Mouse (Mus musculus): ENCODE data around the gene Lin37. TPM values are rescaled to one million over a fixed set of nuclear protein-coding genes. Genes with fewer than 3 reads are reported as not detected.

Gene Lin37
- polyA plus RNA-seq, 1 experiment from 2014 or later, result 44.2 TPM

DNA sequence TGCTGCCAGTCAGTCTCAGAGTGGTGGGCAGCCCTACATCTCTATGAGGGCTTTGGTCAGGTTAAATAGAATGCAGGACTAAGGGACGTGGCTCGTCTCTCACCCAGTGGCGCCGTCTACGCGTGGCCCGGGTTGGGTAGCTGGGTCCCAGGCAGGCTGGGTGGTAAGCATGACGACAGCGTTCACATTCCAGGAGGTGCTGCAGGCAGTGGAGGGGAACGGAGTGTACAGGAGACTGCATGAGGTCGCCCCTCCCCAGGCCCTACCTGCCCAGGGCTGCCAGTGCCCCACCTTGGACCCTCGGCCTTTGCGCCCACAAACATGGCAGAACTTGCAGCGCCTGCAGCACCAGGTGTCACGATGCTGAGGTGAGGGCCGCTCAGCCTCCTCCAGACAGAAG lies 21.9 kb upstream of the Lin37 start:
- Histone ChIP-seq H3K27ac (no peak overlapping the region), H3K4me1 (peaks cover 1% of the 10 kb centered on the region), H3K4me3 (no peak overlapping the region), H3K9ac (no peak overlapping the region), H3K36me3 (peaks cover 100% of the 10 kb centered on the region), H3K4me2 (replicated peaks) (no peak overlapping the region), H3K9me3 (no peaks in the 10 kb centered on the region), H3K27me3 (no peaks in the 10 kb centered on the region)
- ATAC-seq (ENCODE audit: low FRiP score, low read depth), result no peak
- WGBS, result 94% methylated on average over 16 of the region's 16 CpGs

DNA sequence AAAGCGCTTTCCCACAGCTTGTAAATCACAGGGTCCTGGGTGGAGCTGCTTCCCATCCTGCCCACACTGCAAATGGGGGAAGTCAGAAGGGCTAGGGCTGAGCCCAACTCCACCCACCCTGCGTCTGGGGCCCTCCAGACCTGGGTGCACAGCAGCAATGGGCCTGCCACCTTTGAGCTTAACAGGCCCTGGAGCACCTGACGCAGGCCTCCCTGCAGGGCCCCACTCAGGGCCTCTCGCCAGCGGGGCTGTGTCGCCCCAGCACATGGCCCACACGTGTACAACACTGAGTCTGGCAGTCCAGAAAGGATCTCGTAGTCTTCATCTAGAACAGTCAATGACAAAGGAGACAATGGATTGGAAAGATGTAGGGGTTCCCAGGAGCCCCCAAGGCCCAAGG lies 20.3 kb upstream of the Lin37 start:
- Histone ChIP-seq H3K4me3 (no peak overlapping the region), H3K4me1 (no peaks in the 10 kb centered on the region), H3K9ac (no peak overlapping the region), H3K9me3 (no peaks in the 10 kb centered on the region), H3K36me3 (peaks cover 100% of the 10 kb centered on the region), H3K4me2 (replicated peaks) (no peak overlapping the region), H3K27me3 (no peaks in the 10 kb centered on the region), H3K27ac (no peak overlapping the region)
- no peak for ATAC-seq (ENCODE audit: low FRiP score, low read depth)
- 92% methylated on average over 8 of the region's 8 CpGs for WGBS

DNA sequence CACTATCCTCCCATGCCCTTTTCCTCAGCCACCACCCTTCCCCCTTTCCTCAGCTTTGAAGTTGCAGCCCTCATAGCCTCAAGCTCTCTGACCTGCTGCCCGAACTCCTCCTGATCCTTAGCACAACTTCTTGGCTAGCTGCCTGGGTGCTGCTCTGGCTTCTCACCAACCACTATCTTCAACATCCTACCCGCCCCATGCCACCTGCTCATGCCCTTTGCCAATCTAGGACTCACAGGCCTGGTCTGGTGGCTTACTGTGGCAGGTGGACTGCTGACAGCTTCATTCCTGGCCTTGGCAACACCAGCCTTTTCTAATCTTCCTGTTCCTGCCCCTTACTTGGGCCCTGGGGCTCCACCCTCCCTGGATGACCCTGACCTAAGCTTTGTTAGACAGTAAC lies 13.3 kb upstream of the Lin37 start:
- Histone ChIP-seq H3K4me2 (replicated peaks) (no peak overlapping the region), H3K27ac (no peak overlapping the region), H3K4me3 (no peak overlapping the region), H3K9ac (no peak overlapping the region), H3K27me3 (no peaks in the 10 kb centered on the region), H3K36me3 (peaks cover 97% of the 10 kb centered on the region), H3K9me3 (no peaks in the 10 kb centered on the region), H3K4me1 (no peaks in the 10 kb centered on the region)
- 87% methylated on average over 2 of the region's 2 CpGs for WGBS
- no peak for ATAC-seq (ENCODE audit: low FRiP score, low read depth)

DNA sequence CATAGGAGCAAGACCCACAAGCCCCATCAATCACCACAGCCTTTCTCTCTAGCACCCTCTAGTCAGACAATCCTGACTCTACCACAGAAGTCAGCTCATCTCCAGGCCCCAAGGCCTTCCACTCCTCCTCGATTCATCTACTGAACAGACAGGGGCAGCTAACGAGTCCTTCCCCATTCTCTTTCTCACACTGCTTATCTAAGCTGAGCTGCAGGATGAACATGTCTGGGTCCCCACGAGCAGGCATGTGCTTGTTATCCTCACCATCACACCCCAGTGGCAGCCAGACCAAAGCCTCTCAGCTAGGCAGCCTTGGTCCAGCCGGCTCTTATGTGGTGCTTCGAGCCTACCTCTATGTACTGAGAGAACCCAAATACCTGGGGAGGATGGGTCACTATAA lies 12.8 kb upstream of the Lin37 start:
- Histone ChIP-seq H3K27me3 (no peaks in the 10 kb centered on the region), H3K4me1 (no peaks in the 10 kb centered on the region), H3K4me3 (no peak overlapping the region), H3K4me2 (replicated peaks) (no peak overlapping the region), H3K27ac (no peak overlapping the region), H3K9ac (no peak overlapping the region), H3K36me3 (peaks cover 95% of the 10 kb centered on the region), H3K9me3 (no peaks in the 10 kb centered on the region)
- 91% methylated on average over 5 of the region's 5 CpGs for WGBS
- ATAC-seq (ENCODE audit: low FRiP score, low read depth), result no peak

DNA sequence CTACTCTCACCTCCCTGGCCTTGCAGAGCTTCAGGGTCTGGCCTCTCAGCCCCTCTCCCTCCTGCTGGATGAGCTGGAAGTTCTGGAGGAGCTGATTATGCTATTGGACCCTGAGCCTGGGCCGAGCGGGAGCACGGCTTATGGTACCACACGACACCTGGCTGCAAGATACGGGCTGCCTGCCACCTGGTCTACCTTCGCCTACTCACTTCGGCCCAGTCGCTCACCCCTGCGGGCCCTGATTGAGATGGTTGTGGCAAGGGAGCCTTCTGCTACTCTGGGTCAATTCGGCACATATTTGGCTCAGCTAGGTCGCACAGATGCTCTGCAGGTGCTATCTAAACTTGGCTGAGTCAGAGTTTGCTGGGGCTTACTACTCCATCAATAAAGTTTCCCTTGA lies 7.9 kb upstream of the Lin37 start:
- 91% methylated on average over 11 of the region's 11 CpGs for WGBS
- no peak for ATAC-seq (ENCODE audit: low FRiP score, low read depth)
- H3K36me3 ChIP-seq, result peaks cover 70% of the 10 kb centered on the region

DNA sequence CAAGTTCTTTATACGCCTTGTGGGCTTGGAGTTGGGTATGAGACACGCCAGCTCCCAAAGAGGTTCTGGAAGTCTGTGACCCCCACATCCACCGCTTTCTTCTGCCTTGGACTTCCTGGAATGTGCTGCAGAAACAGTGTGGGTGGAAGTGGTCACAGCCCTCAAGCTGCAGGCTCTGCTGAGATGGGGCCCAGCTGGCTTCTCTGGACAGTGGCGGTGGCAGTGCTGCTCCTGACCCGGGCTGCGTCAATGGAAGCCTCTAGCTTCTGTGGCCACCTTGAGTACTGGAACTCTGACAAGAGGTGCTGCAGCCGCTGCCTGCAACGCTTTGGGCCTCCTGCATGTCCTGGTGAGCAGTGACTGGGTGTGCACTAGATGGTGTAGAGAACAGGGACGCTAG lies 6.4 kb upstream of the Lin37 start:
- peaks cover 58% of the 10 kb centered on the region for H3K36me3 ChIP-seq
- WGBS, result 93% methylated on average over 9 of the region's 9 CpGs

More for the DNA sequence above, 7.9 kb upstream of the Lin37 start:
- Histone ChIP-seq H3K9ac (no peak overlapping the region), H3K4me3 (no peak overlapping the region), H3K27me3 (no peaks in the 10 kb centered on the region), H3K4me1 (peaks cover 7% of the 10 kb centered on the region), H3K4me2 (replicated peaks) (no peak overlapping the region), H3K27ac (no peak overlapping the region), H3K9me3 (no peaks in the 10 kb centered on the region)

DNA sequence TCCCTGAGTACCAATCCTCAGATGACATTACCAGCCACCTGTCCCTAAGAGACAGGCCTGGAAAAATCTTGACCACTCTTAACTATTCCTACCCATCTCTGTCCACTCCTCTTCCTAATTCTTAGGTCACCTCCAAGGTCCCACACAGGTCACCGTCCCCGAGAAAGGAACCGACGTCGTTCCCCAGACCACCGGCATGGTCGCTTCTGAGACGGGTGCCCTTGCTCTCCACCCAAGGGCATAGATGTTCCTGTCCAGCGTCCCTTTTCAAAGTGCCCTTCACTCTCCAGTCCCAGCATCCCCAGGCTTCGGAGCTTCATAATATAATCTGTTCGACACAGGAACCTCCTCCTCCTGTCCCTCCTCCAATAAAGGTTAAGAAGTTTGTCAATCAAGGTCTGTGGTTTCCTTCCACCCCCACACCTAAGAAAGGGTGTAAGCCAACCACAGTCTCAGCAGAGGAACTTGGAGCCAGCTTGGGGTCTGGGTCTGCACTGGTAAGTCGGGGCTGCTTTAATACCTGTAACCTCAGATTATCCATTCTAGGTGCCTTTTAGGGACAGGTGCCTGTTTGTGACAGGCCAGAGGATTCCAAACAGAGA lies 5.4 kb upstream of the Lin37 start, which contains the start of gene Igflr1:
TSS of gene Igflr1 (plus strand) at position 458 of the 602 bp plus-strand sequence.
- Histone ChIP-seq H3K4me1 (peaks cover 19% of the 10 kb centered on the region), H3K27ac (no peak within 1 kb of the TSS; the same call in 1 of the 2 replicates), H3K9me3 (no peaks in the 10 kb centered on the region), H3K4me2 (replicated peaks) (peak within 1 kb of the TSS; percentile 82), H3K36me3 (peaks cover 48% of the 10 kb centered on the region), H3K27me3 (no peaks in the 10 kb centered on the region), H3K9ac (no peak within 1 kb of the TSS), H3K4me3 (peak within 1 kb of the TSS; percentile 74; the same call in 1 of the 2 replicates)
- WGBS, result 96% methylated on average over 12 of the region's 12 CpGs
- no peak for ATAC-seq (ENCODE audit: low FRiP score, low read depth)

More for the DNA sequence above, 6.4 kb upstream of the Lin37 start:
- H3K9me3 ChIP-seq, result no peaks in the 10 kb centered on the region
- H3K4me3 ChIP-seq, result no peak overlapping the region
- H3K4me1 ChIP-seq, result peaks cover 16% of the 10 kb centered on the region
- H3K9ac ChIP-seq, result no peak overlapping the region
- ATAC-seq (ENCODE audit: low FRiP score, low read depth), result no peak
- H3K4me2 ChIP-seq (replicated peaks), result no peak overlapping the region
- H3K27me3 ChIP-seq, result no peaks in the 10 kb centered on the region
- no peak overlapping the region for H3K27ac ChIP-seq

DNA sequence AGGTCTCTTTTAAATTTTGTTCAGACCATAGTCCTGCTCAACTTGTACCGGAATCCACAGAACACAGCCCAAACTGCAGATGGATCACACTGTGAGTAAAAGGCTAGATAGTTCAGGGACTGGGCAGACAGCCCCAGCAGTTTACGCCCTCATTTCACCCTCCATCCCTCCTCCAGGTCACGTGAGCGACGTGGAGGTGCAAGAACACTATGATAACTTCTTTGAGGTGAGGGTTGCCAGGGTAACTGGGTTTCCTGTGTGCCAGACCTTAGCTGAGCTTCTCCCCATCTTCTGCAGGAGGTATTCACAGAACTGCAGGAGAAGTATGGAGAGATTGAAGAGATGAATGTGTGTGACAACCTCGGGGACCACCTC lies 4.3 kb upstream of the Lin37 start:
- WGBS, result 20% methylated on average over 6 of the region's 6 CpGs
- Histone ChIP-seq H3K4me2 (replicated peaks) (peak overlapping the region; percentile 82), H3K4me3 (peak overlapping the region; percentile 74), H3K27ac (peak overlapping the region; percentile 97; the same call in 1 of the 2 replicates), H3K27me3 (no peaks in the 10 kb centered on the region), H3K9ac (peak overlapping the region; percentile 81), H3K4me1 (peaks cover 25% of the 10 kb centered on the region), H3K9me3 (no peaks in the 10 kb centered on the region), H3K36me3 (peaks cover 36% of the 10 kb centered on the region)
- ATAC-seq (ENCODE audit: low FRiP score, low read depth), result no peak

DNA sequence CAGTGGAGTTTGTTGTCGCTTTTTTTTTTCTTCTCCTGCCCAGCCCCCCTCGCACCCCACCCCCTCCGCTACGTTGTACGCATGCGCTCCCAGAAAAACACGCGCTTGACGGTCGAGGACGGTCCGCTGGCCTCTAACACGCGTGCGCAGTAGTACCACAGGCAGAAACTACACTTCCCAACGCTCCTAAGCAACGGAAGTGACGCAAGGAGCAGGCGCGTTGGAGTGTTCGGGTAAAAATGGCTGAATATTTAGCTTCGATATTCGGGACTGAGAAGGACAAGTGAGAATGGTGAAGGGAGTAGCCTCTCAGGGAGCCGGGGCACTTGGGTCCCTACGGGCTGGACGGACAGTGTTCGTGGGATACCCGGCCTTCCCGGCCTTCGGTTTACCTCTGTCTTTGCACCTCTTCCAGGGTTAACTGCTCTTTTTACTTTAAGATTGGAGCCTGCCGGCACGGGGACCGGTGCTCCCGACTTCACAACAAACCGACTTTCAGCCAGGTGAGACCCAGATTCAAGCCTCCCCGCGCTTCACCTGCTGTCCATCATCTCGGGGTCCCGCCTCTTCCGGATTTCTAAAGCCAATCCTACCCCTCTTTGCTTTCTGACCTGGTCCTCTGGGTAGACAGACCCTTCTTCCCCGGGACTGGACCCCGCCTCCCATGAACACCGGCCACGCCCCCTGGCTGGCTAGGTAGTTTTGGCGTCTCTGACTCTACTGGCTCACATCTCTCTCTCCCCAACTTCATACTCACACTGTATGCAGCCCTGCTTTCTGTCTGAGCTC lies 3.7 kb upstream of the Lin37 start, which contains the start of the genes U2af1l4, Gm49396 and Psenen:
TSS of gene U2af1l4 (plus strand) at position 185 of the 789 bp plus-strand sequence.
TSS of gene Gm49396 (plus strand) at position 228 of the 789 bp plus-strand sequence.
TSS of gene Psenen (minus strand) at position 511 of the 789 bp plus-strand sequence.
- Histone ChIP-seq H3K4me3 (peak within 1 kb of the TSS; percentile 74), H3K27ac (peak within 1 kb of the TSS; percentile 97), H3K9ac (peak within 1 kb of the TSS; percentile 81), H3K4me2 (replicated peaks) (peak within 1 kb of the TSS; percentile 82), H3K27me3 (no peaks in the 10 kb centered on the region), H3K9me3 (no peaks in the 10 kb centered on the region), H3K4me1 (peaks cover 31% of the 10 kb centered on the region), H3K36me3 (peaks cover 30% of the 10 kb centered on the region)
- peak; percentile 89 for ATAC-seq (ENCODE audit: low FRiP score, low read depth)
- WGBS, result under 1% methylated on average over 45 of the region's 45 CpGs

DNA sequence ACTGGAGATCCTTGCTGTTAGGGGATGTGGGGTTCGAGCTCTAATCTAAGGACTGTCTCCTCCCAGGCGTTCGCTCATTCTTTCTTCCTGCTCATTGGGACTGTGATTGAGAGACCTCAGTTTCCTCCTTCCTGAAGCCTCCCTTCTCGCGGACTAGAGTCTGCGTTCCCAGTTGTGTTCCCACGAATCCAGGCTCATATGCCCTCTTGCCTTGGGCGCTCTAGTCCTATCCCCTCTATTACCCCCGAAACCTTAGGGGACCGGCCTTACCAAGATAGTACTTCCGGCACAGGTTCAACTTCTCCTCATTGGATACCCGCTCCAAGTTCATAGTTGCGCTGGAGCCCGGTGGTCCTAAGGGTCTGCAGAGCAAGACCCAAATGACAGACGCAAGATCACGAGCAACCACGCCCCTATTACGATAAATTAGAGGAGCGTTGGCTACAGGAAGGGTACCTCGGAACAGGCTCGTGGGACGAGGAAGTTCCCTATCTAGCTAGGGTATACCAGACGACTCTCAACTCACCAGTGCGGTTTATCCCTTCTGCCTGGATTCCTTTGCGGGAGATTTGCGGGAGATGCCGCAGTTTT lies 3.0 kb upstream of the Lin37 start:
- 1% methylated on average over 27 of the region's 27 CpGs for WGBS
- Histone ChIP-seq H3K9ac (peak overlapping the region; percentile 81), H3K9me3 (no peaks in the 10 kb centered on the region), H3K4me3 (peak overlapping the region; percentile 74), H3K36me3 (peaks cover 28% of the 10 kb centered on the region), H3K4me2 (replicated peaks) (peak overlapping the region; percentile 82), H3K4me1 (peaks cover 37% of the 10 kb centered on the region), H3K27me3 (no peaks in the 10 kb centered on the region), H3K27ac (peak overlapping the region; percentile 73; the same call in 1 of the 2 replicates)
- no peak; the same call in 1 of the 2 replicates for ATAC-seq (ENCODE audit: low FRiP score, low read depth)

DNA sequence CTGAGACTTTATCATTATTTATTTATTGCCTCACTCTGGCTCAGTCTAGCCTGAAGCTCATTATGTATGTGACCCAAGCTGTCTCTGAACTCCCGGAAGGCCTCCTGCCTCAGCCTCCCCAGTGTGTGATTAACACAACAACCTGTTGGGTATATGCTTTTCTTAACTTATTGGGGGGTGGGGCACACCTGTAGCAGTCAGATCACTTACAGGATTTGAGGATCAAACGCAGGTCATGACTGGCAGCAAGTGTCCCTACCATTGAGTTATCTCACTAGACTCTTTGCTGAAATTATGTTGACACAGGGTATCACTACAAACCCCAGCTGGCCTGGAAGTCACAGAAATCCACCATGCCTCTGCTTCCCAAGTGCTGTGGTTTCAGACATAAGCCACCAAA lies 658 bp upstream of the Lin37 start:
- no peaks in the 10 kb centered on the region for H3K9me3 ChIP-seq
- H3K27ac ChIP-seq, result no peak overlapping the region
- WGBS, result 62% methylated on average over 2 of the region's 2 CpGs
- peaks cover 27% of the 10 kb centered on the region for H3K36me3 ChIP-seq
- no peak overlapping the region for H3K9ac ChIP-seq
- peaks cover 37% of the 10 kb centered on the region for H3K4me1 ChIP-seq
- no peak for ATAC-seq (ENCODE audit: low FRiP score, low read depth)
- peak overlapping the region; percentile 96 for H3K4me2 ChIP-seq (replicated peaks)
- H3K4me3 ChIP-seq, result no peak overlapping the region
- no peaks in the 10 kb centered on the region for H3K27me3 ChIP-seq
